Mouse (Mus musculus): ENCODE measurements around the gene Taar7b.

DNA sequence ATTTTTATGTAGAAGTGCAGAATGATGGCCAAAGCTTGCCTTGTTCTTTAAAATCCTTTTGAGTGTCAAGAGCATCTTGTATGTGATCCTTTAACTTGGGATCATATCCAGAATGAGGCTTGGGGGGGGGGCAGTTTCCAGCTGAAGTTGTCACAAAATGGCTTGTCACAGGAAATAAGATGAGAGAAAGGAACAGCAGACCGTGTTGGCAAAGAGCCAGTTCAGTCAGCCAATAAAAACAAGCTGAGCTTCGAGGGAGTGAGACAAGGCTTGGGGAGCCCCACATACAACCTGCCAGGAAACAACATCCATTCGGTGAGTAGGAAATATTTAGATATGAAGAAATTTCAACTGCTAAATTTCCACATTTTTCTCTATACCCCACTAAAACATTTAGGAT lies 36.3 kb upstream of the Taar7b start:
- TF ChIP-seq CTCF (IDR thresholded peaks at IDR 0.05; ENCODE audit: low read depth, low read length) = no peak
- TF ChIP-seq POLR2A (IDR thresholded peaks at IDR 0.05; ENCODE audit: borderline replicate concordance, low read depth, low read length) = no peak

Data from bone marrow macrophage, adult 2 months (primary cell).